Mouse (Mus musculus) urinary bladder, postnatal 14 days (tissue): Measurements from ENCODE around the gene Ilk.
"Not testable (repeated sequence)": the region's sequence is repeated elsewhere in the genome, so short reads cannot be mapped to it uniquely, and the experiment has no call there.

ENCODE experiments used
- DNase-seq: peaks from one replicate; pipeline ENCODE4 v3.0.0; 2021; ENCODE audit warnings: low spot score

Ilk gene

DNA sequence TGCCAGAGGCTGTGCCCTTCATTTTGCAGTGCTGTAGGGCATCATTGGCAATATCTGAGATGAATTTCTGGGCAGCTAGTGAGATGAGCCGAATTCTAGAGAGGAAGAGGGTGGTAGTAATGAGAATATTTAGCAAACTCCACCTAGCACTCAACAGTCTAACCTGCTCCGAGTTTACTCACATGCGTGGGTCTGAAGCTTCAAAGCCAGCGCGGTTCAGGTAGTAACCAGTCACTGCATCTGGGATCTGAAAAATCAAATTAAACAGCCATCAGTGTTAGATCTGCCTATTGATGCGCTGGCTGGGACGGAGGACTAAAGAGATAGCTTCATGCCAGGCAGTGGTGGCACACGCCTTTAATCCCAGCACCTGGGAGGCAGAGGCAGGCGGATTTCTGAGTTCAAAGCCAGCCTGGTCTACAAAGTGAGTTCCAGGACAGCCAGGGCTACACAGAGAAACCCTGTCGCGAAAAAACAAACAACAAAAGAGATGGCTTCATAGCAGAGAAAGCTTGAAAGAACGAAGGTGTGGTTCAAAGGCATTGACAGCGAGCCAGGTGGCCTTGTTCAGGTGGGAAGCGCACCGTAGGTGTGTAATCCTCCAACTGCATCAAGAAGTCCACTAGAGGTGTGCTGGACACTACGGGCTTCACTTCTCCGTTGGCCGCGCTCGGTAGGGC is 7.0 kb downstream of the Ilk start:
- DNase-seq: not testable (repeated sequence)

DNA sequence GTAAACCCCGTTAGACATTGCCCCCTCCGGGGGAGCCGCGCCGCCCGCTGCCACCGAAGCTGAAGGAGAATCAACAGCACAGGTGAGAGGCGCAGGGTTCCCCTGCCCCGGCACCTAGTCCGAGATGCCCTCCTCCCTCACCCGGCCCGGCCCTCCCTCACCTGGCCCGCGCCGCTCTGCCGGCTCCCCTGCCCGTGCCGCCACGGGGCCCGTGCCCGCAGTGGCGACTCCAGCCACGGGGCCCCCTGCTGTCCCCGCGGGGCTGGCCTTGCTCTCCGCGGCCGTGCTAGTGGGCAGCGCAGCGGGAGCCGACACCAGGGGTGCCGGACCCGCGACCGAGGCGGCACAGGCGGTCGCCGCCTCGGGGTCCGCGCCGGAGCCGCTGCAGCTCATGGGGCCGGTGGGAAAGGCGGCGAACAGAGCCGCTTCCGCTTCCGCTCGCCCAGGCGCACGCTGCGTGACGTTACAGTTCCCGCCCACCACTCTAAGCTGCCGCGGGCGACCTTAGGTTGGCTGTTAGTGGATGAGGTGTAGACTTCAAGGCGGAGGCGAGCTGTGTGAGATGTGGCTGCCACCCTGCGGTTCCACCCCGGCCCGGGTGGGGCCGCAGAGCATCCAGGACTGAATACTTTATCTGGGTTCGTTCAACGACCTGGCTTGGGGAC is 7.7 kb downstream of the Ilk start, which contains the start of gene Taf10:
Gene Taf10, minus strand, starts transcription at position 436 of the 665 bp plus-strand sequence.
- DNase-seq: peak; percentile 87

DNA sequence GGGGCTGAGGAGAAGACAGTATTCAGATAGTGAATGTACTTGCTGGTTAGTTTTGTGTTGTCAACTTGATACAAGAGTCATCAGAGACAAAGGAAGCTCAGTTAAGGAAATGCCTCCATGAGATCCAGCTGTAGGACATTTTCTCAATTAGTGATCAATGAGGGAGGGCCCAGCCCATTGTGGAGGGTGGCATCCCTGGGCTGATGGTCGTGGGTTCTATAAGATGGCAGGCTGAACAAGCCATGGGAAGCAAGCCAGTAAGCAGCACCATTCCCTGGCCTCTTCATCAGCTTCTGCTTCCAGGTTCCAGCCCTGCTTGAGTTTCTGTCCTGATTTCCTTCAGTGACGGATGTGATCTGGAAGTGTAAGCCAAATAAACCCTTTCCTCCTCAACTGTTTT is 11.4 kb downstream of the Ilk start:
- DNase-seq: no peak

DNA sequence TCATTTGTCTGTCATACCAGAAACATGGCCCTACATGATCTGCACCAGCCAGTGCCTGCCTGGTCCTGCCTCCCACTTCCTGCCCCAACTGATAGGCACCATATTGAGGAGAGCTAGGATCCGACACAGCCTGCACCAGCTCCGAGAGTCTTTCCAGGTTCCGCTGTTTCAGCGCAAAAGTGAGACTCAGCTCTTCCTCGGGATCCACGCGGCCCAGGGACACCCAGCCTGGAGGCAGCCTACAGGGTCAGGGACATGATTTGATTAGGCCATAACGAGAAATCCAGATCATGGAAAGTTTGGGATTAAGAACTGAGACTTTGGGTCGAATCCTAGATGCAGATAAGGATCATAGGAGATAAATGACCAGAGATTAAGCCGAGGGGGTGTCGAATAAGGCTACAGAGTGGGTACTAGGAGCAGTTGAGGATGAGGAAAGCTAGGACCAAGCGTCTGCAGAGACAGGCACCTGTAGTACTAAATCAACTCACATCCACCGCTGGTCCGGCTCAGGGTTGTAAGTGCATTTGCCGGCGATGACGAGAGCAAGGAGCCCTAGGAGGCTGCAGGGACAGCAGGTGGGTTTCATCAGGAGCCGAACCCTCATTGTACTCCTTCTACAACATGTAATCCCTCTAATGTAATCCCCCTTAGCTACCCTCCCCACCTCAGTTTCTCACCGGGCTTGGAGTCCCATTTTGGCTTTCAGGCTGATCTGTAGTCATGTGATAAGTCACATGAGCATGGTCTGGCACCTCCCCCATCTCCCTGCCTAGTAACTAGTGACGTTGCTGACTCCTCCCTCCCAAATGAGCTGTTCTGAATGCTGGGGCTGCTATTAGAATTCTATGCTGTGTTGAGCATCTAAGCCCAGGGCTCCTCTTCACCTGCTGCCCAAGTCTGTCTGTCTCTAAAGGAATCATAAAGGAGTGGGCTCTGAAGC is 15.4 kb downstream of the Ilk start, which contains the start of gene Tpp1:
Gene Tpp1, minus strand, starts transcription at position 745 of the 943 bp plus-strand sequence.
- peak; percentile 90 for DNase-seq

DNA sequence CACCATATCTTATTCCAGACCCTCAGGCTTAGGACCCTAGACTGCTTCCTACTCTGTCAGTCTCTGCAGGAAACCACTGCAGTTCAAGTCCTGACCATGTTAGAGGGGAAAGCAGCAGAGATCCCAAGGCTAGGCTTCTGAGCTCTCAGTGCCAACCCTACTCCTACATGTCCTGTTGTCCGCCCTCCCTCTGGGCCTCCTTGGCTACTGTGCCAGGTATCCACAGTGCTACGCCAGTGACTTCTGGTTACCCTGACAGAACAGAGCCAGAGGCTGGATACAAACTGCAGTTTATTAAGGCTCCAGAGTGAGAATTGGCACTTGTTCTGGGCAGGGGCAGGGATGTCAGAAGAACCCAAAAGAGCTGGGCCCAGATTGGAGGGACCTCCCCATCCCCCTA is 16.3 kb downstream of the Ilk start:
- DNase-seq: no peak

DNA sequence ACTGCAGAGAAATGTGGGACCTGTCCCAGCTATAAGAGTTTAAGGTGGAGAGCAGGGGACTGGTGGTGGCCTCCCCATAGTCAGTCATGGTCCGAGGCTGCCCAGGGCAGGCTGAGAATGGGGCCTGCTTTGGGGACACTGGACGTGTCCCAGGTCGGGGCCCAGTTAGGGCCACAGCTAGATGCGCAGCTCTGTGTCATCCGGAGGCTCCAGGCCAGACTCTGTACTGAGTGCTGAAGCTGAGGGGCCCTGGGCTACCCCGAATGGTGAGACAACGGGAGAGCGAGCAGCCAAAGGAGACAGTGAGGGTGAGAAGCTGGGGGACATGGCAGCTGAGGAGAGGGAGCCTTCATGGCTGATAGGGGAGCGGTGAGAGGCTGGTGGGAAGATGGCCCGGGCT is 16.9 kb downstream of the Ilk start:
- no peak for DNase-seq

DNA sequence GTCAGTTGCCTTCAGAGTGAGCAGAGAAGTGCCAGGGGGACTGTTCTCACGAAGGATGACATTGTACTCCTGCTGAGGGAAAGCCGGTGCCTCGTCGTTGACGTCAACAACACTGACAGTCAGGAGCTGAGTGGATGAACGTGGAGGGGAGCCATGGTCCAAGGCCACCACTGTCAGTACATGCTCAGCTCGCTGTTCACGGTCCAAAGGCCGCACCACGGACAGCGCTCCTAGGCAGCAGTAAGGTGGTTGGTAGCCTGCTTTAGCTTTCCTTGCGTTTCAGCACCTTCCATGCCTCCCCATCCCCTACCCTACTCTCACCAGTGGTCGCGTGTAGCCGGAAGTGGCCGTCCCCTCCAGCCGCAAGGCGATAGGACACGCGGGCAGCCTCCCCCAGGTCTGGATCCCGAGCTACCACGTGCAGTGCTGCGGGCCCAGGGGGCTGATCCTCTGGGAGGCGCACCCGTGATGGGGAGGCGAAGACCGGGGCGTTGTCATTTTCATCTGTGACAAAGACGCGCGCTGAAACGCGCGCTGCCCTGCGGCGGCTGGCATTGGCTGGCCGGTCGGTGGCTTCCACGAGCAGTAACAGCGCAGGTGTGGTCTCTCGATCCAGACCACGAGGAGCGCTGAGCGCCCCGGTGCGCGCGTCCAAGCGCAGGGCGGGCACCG is 25.6 kb downstream of the Ilk start:
- DNase-seq: no peak

DNA sequence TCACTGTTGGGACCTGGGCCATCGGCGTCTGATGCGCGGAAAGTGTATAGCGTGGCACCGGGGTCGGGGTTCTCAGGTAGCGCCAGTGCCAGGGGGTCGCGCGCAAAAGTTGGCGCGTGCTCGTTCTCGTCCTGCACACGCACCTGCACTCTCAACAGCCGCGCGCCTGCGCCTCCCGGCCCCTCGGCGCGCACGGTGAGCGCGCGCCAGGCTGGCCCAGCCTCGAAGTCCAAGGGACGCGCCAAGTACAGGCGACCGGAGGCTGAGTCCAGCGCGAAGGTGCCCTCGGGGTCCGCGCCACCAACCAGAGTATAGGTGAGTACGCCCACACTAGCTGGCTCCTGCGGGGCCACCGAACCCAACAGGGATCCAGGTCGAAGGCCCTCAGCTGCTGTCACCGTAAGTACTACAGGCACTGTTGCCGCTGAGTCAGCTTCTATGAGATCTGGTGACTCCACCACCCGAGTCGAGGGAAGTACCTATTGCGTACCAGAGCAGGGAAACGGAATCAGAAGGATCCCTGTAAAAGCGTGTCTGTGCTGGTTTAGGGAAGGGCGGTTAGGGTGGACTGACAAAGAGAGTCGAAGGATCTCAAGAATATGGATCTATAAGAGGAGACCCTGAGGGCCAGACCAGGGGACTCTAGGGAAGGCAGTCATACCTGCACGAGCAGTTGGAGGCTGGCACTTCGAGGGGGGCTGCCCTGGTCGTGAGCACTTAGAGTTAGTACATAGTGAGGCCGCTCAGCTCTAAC is 26.3 kb downstream of the Ilk start:
- DNase-seq: no peak

DNA sequence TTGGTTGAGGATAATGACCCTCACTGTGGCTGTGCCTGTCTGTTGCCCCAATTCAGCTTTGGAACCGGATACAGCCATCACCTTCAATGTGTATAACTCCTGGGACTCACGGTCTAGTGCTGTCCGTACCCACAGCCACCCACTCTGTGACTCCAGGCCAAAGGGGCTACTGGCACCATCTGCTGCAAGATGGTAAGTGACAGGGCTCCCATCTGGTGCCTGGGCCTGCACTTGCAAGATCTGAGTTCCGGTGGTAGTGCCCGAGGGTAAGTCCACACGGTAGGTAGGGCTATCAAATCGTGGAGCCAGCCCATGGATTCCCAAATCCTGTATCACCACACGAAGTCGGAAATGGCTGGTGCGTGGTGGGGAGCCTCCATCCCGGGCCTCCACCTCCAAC is 27.9 kb downstream of the Ilk start:
- no peak for DNase-seq

DNA sequence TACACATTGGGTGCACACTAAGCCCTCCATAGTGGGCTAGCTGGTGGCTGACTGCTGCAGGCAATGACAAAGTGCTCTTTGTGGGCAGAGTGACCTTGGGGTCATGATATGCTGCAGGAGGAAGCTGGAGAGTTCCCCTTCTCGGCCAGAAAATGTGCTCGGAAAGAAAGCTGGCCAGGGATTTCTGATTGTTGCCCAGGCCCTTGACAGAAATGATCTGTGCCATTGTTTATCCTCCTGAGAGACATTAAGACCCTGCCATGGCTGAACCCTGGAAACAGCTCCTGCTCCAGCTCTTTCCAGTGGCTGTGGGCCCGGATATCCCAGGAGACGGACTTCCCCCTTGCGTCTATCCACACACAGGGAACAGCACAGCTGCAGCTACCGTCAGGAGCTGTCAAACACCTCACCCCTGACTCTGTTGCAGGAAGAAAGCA is 31.4 kb downstream of the Ilk start:
- DNase-seq: no peak

DNA sequence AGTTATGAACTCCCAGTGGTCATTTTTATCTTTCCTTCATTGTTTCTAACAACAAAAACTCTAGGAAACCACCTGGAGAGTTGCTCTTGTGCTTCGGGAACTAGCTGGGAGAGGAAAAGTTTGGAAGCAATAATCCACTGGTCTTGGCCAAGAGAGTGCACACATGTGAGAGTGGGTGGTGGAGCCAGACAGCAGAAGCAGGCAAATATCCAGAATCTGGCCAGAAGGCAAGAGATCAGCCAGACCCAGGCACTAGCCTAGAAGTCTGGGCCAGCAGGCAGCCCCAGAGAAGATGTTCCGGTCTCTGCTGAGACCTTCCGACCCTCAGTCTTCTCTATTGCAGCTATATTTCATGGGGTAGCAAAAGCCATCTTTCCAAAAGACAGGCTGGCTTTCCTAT is 33.6 kb downstream of the Ilk start:
- DNase-seq: no peak

DNA sequence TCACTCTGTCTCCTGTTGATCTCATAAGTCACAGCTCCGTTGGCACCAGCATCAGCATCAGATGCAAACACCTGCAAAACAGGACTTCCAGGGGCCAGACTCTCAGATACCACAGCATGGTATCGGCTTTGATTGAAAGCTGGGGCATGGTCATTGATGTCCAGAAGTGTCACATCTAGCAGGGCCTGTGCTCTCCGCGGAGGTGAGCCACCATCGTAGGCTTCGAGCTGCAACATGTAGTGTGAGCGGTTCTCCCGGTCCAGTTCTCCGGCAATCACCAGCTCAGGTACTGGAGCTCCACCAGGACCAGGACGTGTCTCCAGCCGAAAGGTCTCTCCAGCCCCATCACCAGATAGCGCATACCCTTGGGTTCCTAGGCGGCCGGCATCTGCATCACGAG is 35.9 kb downstream of the Ilk start:
- no peak for DNase-seq

DNA sequence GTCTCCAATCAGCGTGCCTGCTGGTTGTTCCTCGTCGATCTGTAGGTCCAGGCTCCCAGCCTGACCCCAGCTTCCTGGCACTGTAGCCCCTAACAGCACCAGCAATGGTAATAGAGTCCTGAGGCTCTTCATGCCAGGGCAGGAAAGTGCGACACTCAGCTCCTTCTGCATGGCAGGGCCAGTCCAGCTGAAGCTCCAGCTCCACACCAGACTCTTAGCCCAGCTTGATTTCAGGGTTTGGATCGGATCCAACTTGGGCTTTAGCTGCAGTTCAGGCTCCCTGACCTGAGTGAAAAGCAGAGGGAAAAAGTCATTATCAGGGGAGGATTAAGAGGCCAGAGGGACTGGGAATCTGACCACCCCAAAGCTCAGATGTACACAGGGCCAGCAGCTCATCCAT is 36.6 kb downstream of the Ilk start:
- no peak for DNase-seq

DNA sequence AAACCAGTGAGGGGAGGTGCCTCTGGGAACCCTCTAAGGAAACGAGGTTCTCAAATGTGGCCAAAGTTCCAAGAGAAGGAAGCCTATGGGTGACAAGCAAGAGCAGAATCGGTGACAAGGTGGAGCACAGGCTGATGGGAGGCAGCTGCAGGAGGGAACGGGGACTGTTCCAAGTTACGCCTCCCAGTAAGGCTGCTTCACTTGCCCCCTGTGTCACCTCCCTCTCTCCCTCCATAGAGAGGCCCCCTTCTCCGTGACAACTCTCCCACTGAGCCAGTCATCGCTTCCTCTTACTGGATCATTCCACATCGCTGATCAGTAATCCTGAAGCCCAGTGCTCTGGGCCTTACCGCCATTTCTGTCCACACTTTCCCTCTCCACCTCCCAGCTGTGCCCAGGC is 38.3 kb downstream of the Ilk start:
- DNase-seq: no peak

DNA sequence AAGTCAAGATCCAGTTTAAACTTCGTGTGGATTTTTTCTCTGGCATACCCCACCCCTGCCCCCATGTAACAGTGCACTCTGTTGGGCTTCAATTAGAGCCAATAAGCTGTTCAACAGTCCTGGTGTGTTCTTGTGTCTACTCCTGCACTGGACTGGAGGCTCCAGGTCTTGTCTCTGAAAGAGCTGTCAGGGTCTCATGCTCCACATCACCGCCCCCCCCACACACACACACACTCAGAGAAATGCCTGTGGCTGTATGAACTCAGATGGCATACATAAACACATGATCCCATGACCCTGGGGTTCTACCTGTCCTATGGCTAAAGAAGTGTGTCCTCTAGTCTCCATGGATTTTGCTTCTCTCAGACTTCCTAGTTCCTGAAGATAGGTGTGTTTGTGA is 39.6 kb downstream of the Ilk start:
- no peak for DNase-seq

DNA sequence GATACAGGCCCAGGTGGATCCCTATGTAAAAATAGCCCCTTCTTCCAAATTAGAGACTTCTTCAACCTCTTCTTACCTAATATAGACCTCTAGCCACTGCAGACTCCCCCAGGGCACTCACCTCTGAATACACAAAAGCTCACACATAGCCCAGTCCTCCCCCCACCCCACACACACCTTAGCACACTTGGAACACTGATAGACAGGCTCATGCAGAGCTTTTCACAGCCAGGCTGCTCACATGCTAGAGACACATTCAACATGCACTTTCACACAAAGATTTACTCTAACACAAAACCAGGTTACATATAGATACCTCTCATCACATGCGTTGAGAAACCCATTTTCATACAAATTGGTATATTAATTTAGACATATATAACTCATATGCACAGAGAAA is 40.9 kb downstream of the Ilk start:
- no peak for DNase-seq

DNA sequence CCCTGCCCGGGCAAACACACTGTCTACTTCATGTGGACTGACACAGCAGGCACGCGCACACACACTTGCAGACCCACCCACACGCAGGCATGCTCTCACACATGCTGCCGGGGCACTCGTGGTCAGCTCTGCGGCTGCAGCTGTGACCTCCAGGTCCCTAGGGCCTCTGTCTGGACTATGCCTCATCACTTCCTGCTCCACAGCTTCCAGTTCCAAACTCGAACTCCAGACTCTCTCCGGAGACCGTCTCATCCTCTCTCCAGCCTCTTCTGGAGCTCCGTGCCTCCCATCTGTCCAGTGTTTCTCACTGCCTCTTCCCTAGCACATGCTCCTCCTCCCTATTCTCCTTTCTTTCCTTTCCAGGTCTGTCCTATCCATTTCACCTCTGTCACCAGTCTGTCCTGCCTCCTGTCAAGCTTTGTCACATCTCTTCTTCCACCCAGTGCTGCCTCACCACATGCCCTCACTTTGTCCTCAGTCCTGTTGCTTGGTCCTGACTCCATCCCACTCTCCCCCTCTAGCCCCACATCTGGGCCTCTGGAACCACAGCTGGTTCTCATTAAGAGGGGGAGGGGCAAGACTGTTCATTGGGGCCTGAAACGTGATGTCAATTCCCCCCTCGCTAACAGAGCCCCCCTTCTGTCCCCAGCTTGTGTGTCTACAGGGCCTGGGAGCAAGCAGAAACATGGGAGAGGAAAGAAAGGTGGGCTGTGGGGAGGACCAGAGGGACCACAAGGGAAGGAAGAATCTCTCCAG is 41.6 kb downstream of the Ilk start:
- DNase-seq: peak; percentile 44

DNA sequence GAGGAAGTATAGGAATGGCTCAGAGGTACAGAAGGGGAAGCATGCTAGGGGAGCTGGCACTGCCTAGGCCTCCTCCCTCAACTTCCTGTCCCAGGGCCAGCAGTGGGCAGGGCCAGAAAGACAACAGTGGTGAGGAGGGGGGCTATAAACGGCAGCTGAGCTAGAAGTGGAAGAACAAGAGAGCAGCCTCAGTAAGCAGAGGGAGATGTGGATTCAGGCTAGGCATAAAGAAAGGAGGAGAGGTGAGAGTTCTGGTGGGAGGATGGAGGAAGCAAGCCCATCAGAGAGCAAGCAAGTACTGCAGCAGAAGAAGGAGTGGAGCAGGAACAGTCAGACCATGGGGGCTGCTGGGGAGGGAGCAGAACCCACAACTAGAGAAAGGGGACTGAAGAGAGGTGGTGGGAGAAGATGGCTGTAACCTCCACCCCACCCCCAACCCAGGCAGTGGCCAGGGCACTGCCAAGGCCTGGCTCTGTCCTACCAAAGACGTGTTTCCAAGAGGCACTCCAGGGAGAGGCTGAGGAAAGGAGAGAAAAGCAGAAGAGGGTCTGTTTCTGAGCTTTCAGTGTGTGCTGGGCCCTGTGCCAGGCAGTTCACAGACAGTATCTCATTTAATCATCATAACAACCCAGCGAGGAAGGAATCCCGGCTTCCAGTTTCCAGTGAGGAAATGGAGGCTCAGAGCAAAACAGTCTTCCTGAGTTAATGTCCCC is 42.3 kb downstream of the Ilk start:
- peak; percentile 34 for DNase-seq

DNA sequence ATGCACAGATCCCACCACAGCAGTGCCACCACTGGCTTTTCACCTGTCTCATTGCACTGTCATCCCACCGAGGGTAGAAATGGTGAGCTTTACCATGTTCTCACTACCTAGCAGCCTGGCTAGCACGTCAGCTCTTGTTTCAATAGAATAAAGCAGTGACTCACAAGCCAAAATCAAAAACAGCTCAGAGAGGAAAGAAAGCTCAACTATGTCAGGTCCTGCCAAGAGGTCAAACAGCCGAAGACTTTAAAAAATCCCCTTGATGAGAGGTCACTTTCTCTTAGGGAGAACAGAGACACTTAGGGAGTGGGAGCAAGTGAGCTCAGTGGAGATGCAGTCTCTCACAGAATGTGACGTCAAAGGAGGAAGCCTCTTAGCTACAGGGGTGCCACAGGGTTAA is 47.5 kb downstream of the Ilk start:
- DNase-seq: no peak

DNA sequence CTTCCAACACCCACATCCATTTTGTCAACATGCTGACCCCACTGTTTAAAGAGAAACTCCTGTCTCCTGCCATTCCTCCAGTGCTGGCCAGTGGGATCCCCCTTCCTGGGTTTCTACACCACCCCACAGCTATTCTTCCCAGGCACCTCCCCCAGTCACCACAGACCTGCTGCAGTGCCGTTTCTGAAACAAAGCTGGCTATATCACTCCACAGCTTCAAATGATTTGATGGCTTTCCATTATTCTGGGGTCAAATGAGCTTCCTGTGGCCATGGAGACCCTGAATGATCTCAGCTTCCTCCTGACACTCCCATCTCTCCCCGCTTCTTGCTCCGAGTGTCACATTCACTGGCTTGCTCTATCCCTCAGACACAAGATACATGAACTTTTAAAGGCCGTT is 48.2 kb downstream of the Ilk start:
- no peak for DNase-seq
